Mouse (Mus musculus): Measurements from ENCODE around the gene Dtl.

- no peak for TF ChIP-seq CTCF (IDR thresholded peaks at IDR 0.05; ENCODE audit: low read depth, low read length)
- TF ChIP-seq POLR2A (IDR thresholded peaks at IDR 0.05; ENCODE audit: extremely low read depth, insufficient read depth, low read length) = no peak
Observed at GRCm38 (mm10) chr1:191511503-191511902, 63.8 kb downstream of the Dtl start.

Data from liver, adult 2 months (tissue).